Mouse (Mus musculus) mouse trophoblast stem cell (cell line): Measurements from ENCODE around the gene Col8a2.

ENCODE experiments used
- in situ Hi-C, 2 experiments: fragments of 300-500 bp; cut with MseI, MboI; formaldehyde crosslinking; loops; 2 replicates in 1 of 2; 3 replicates in 1 of 2; pipeline ENCODE4 v1.15.1; 2025

Col8a2 gene

GRCm38 (mm10) chr4:126286492-126286891 is at the start of gene Col8a2:
Gene Col8a2 (plus strand): TSS chr4:126286793.
- in situ Hi-C loops: no loop called here

- in situ Hi-C loops: no loop called here
Measured at GRCm38 (mm10) chr4:126237721-126238242, 48.8 kb upstream of the Col8a2 start.

- in situ Hi-C loops: no loop called here
Measured at GRCm38 (mm10) chr4:126239862-126240475, 46.6 kb upstream of the Col8a2 start.

GRCm38 (mm10) chr4:126241956-126242355 is 44.6 kb upstream of the Col8a2 start:
- in situ Hi-C loops: no loop called here

GRCm38 (mm10) chr4:126242510-126242909 is 44.1 kb upstream of the Col8a2 start:
- in situ Hi-C loops: no loop called here

- in situ Hi-C loops: no loop called here
Measured at GRCm38 (mm10) chr4:126246202-126246889, 40.2 kb upstream of the Col8a2 start.

- in situ Hi-C loops: no loop called here
Measured at GRCm38 (mm10) chr4:126248261-126248868, 38.2 kb upstream of the Col8a2 start.

GRCm38 (mm10) chr4:126250659-126251058 is 35.9 kb upstream of the Col8a2 start:
- in situ Hi-C loops: no loop called here

GRCm38 (mm10) chr4:126251655-126252254 is 34.8 kb upstream of the Col8a2 start:
- in situ Hi-C loops: no loop called here

- in situ Hi-C loops: no loop called here
Measured at GRCm38 (mm10) chr4:126252411-126253237, 34.0 kb upstream of the Col8a2 start.

- in situ Hi-C loops: no loop called here
Measured at GRCm38 (mm10) chr4:126253637-126254272, 32.8 kb upstream of the Col8a2 start.

- in situ Hi-C loops: no loop called here
Measured at GRCm38 (mm10) chr4:126254315-126255112, 32.1 kb upstream of the Col8a2 start.

GRCm38 (mm10) chr4:126255113-126256001 is 31.2 kb upstream of the Col8a2 start:
- in situ Hi-C loops: no loop called here

- in situ Hi-C loops: no loop called here
Measured at GRCm38 (mm10) chr4:126256131-126256791, 30.3 kb upstream of the Col8a2 start, which contains the start of gene Map7d1. Gene Map7d1 (minus strand): TSS chr4:126256343.

- in situ Hi-C loops: no loop called here
Measured at GRCm38 (mm10) chr4:126256967-126257881, 29.4 kb upstream of the Col8a2 start.

- in situ Hi-C loops: no loop called here
Measured at GRCm38 (mm10) chr4:126259063-126259462, 27.5 kb upstream of the Col8a2 start.

- in situ Hi-C loops: loop anchor here (5.0 kb wide), 1 partner anchor 32 kb away; no protein-coding TSS in a partner anchor
Measured at GRCm38 (mm10) chr4:126259523-126260160, 27.0 kb upstream of the Col8a2 start.
